Mouse (Mus musculus): ENCODE results near the gene Rapgef2.

Gene Rapgef2

GRCm38 (mm10) chr3:79168168-79168827 lies 118.0 kb downstream of the Rapgef2 start:
- DNase-seq (ENCODE audit: low spot score), result no peak

- no peak for DNase-seq (ENCODE audit: low spot score)
These were observed 118.7 kb downstream of the Rapgef2 start for GRCm38 (mm10) chr3:79167586-79167985.

- DNase-seq (ENCODE audit: low spot score), result no peak
These were observed 124.4 kb downstream of the Rapgef2 start for GRCm38 (mm10) chr3:79161834-79162401.

GRCm38 (mm10) chr3:79161093-79161723 lies 125.1 kb downstream of the Rapgef2 start:
- DNase-seq (ENCODE audit: low spot score), result no peak

- no peak for DNase-seq (ENCODE audit: low spot score)
These were observed 128.1 kb downstream of the Rapgef2 start for GRCm38 (mm10) chr3:79158254-79158653.

- DNase-seq (ENCODE audit: low spot score), result no peak
These were observed 133.3 kb downstream of the Rapgef2 start for GRCm38 (mm10) chr3:79153039-79153487.

GRCm38 (mm10) chr3:79145407-79146055 lies 140.8 kb downstream of the Rapgef2 start:
- no peak for DNase-seq (ENCODE audit: low spot score)

GRCm38 (mm10) chr3:79144672-79145406 lies 141.5 kb downstream of the Rapgef2 start:
- DNase-seq (ENCODE audit: low spot score), result peak; percentile 67

GRCm38 (mm10) chr3:79144085-79144484 lies 142.2 kb downstream of the Rapgef2 start:
- no peak for DNase-seq (ENCODE audit: low spot score)

GRCm38 (mm10) chr3:79139245-79139644 lies 147.1 kb downstream of the Rapgef2 start:
- no peak for DNase-seq (ENCODE audit: low spot score)

GRCm38 (mm10) chr3:79138601-79139000 lies 147.7 kb downstream of the Rapgef2 start:
- no peak for DNase-seq (ENCODE audit: low spot score)

GRCm38 (mm10) chr3:79130991-79131390 lies 155.3 kb downstream of the Rapgef2 start:
- DNase-seq (ENCODE audit: low spot score), result no peak

- DNase-seq (ENCODE audit: low spot score), result no peak
These were observed 157.2 kb downstream of the Rapgef2 start for GRCm38 (mm10) chr3:79129044-79129600.

- DNase-seq (ENCODE audit: low spot score), result no peak
These were observed 158.5 kb downstream of the Rapgef2 start for GRCm38 (mm10) chr3:79127797-79128196.

GRCm38 (mm10) chr3:79126857-79127256 lies 159.5 kb downstream of the Rapgef2 start:
- DNase-seq (ENCODE audit: low spot score), result no peak

- DNase-seq (ENCODE audit: low spot score), result no peak
These were observed 164.9 kb downstream of the Rapgef2 start for GRCm38 (mm10) chr3:79121391-79121790.

GRCm38 (mm10) chr3:79119983-79120382 lies 166.3 kb downstream of the Rapgef2 start:
- no peak for DNase-seq (ENCODE audit: low spot score)

- no peak for DNase-seq (ENCODE audit: low spot score)
These were observed 176.2 kb downstream of the Rapgef2 start for GRCm38 (mm10) chr3:79110153-79110552.

- no peak for DNase-seq (ENCODE audit: low spot score)
These were observed 178.1 kb downstream of the Rapgef2 start for GRCm38 (mm10) chr3:79108246-79108645.

GRCm38 (mm10) chr3:79106360-79106759 lies 180.0 kb downstream of the Rapgef2 start:
- DNase-seq (ENCODE audit: low spot score), result no peak

- DNase-seq (ENCODE audit: low spot score), result no peak
These were observed 182.7 kb downstream of the Rapgef2 start for GRCm38 (mm10) chr3:79103604-79104003.

- no peak for DNase-seq (ENCODE audit: low spot score)
These were observed 184.6 kb downstream of the Rapgef2 start for GRCm38 (mm10) chr3:79101737-79102136.
